Mouse (Mus musculus): ENCODE data around the gene Fbxo34. TPM values are rescaled to one million over a fixed set of nuclear protein-coding genes. Genes with fewer than 3 reads are reported as not detected.
"Not testable (repeated sequence)": the region's sequence is repeated elsewhere in the genome, so short reads cannot be mapped to it uniquely, and the experiment has no call there.

Fbxo34 gene
- 19.7 and 22.0 TPM in 2 replicates for polyA plus RNA-seq (2015; fragmentation: Nextera tagmentation; extraction: Ambion mirVana)

GRCm38 (mm10) chr14:47450121-47450520, at the start of gene Fbxo34:
Fbxo34 (plus strand) TSS chr14:47450421.
- not testable (repeated sequence) for H3K4me1 ChIP-seq (replicated peaks; ENCODE audit: control insufficient read depth, insufficient read depth, low read length); ATAC-seq; H3K9me3 ChIP-seq (ENCODE audit: control insufficient read depth); H3K4me2 ChIP-seq (replicated peaks; ENCODE audit: low read depth); H3K4me3 ChIP-seq (ENCODE audit: low read depth, low read length); H3K27me3 ChIP-seq (replicated peaks; ENCODE audit: control insufficient read depth, insufficient read depth, low read length); H3K27ac ChIP-seq (ENCODE audit: low read depth, low read length); H3K36me3 ChIP-seq (ENCODE audit: control insufficient read depth, insufficient read depth); H3K9ac ChIP-seq (ENCODE audit: low read depth, low read length)
- WGBS: 81% methylated on average over 2 of the region's 5 CpGs

- Histone ChIP-seq H3K27ac (ENCODE audit: low read depth, low read length) (no peak overlapping the region), H3K27me3 (replicated peaks; ENCODE audit: control insufficient read depth, insufficient read depth, low read length) (no peaks in the 10 kb centered on the region), H3K4me2 (replicated peaks; ENCODE audit: low read depth) (no peak overlapping the region), H3K9me3 (ENCODE audit: control insufficient read depth) (no peaks in the 10 kb centered on the region), H3K4me1 (replicated peaks; ENCODE audit: control insufficient read depth, insufficient read depth, low read length) (no peaks in the 10 kb centered on the region), H3K36me3 (ENCODE audit: control insufficient read depth, insufficient read depth) (peaks cover 44% of the 10 kb centered on the region), H3K9ac (ENCODE audit: low read depth, low read length) (no peak overlapping the region), H3K4me3 (ENCODE audit: low read depth, low read length) (no peak overlapping the region)
- no peak for TF ChIP-seq CTCF (IDR thresholded peaks at IDR 0.05; ENCODE audit: low read depth)
- WGBS: 88% methylated on average over 8 of the region's 8 CpGs
- ATAC-seq: no peak
Observed at GRCm38 (mm10) chr14:47402735-47403134, 47.5 kb upstream of the Fbxo34 start.

GRCm38 (mm10) chr14:47406000-47406399, 44.2 kb upstream of the Fbxo34 start:
- Histone ChIP-seq H3K4me3 (ENCODE audit: low read depth, low read length) (no peak overlapping the region), H3K4me1 (replicated peaks; ENCODE audit: control insufficient read depth, insufficient read depth, low read length) (no peaks in the 10 kb centered on the region), H3K4me2 (replicated peaks; ENCODE audit: low read depth) (no peak overlapping the region), H3K27ac (ENCODE audit: low read depth, low read length) (no peak overlapping the region), H3K36me3 (ENCODE audit: control insufficient read depth, insufficient read depth) (peaks cover 50% of the 10 kb centered on the region), H3K9me3 (ENCODE audit: control insufficient read depth) (no peaks in the 10 kb centered on the region), H3K9ac (ENCODE audit: low read depth, low read length) (no peak overlapping the region), H3K27me3 (replicated peaks; ENCODE audit: control insufficient read depth, insufficient read depth, low read length) (no peaks in the 10 kb centered on the region)
- WGBS: 71% methylated on average over 9 of the region's 9 CpGs
- TF ChIP-seq CTCF (IDR thresholded peaks at IDR 0.05; ENCODE audit: low read depth): no peak
- ATAC-seq: no peak

- Histone ChIP-seq H3K4me1 (replicated peaks; ENCODE audit: control insufficient read depth, insufficient read depth, low read length) (no peaks in the 10 kb centered on the region), H3K27me3 (replicated peaks; ENCODE audit: control insufficient read depth, insufficient read depth, low read length) (no peaks in the 10 kb centered on the region), H3K9ac (ENCODE audit: low read depth, low read length) (0 out of 2 replicates have a peak overlapping the region, but pooled peaks have one; percentile 4), H3K4me3 (ENCODE audit: low read depth, low read length) (peak overlapping the region; percentile 53), H3K36me3 (ENCODE audit: control insufficient read depth, insufficient read depth) (peaks cover 22% of the 10 kb centered on the region; the same call in 1 of the 2 replicates), H3K9me3 (ENCODE audit: control insufficient read depth) (no peaks in the 10 kb centered on the region), H3K27ac (ENCODE audit: low read depth, low read length) (no peak overlapping the region), H3K4me2 (replicated peaks; ENCODE audit: low read depth) (peak overlapping the region; percentile 66)
- TF ChIP-seq CTCF (IDR thresholded peaks at IDR 0.05; ENCODE audit: low read depth): no peak
- WGBS: 18% methylated on average over 3 of the region's 3 CpGs
- ATAC-seq: peak; percentile 31; the same call in 1 of the 2 replicates
Observed at GRCm38 (mm10) chr14:47417346-47417745, 32.9 kb upstream of the Fbxo34 start.

- Histone ChIP-seq H3K4me2 (replicated peaks; ENCODE audit: low read depth) (peak within 1 kb of the TSS; percentile 66), H3K4me1 (replicated peaks; ENCODE audit: control insufficient read depth, insufficient read depth, low read length) (no peaks in the 10 kb centered on the region), H3K27ac (ENCODE audit: low read depth, low read length) (no peak within 1 kb of the TSS), H3K9me3 (ENCODE audit: control insufficient read depth) (no peaks in the 10 kb centered on the region), H3K27me3 (replicated peaks; ENCODE audit: control insufficient read depth, insufficient read depth, low read length) (no peaks in the 10 kb centered on the region), H3K9ac (ENCODE audit: low read depth, low read length) (peak within 1 kb of the TSS; percentile 35; the same call in 1 of the 2 replicates), H3K4me3 (ENCODE audit: low read depth, low read length) (peak within 1 kb of the TSS; percentile 53), H3K36me3 (ENCODE audit: control insufficient read depth, insufficient read depth) (peaks cover 19% of the 10 kb centered on the region; the same call in 1 of the 2 replicates)
- ATAC-seq: peak; percentile 95
- peak; percentile 37 for TF ChIP-seq CTCF (IDR thresholded peaks at IDR 0.05; ENCODE audit: low read depth)
- WGBS: 2% methylated on average over 35 of the region's 36 CpGs
Observed at GRCm38 (mm10) chr14:47417775-47418665, 32.2 kb upstream of the Fbxo34 start, which contains the start of gene Dlgap5. Dlgap5 (minus strand) TSS chr14:47418407.

- Histone ChIP-seq H3K27me3 (replicated peaks; ENCODE audit: control insufficient read depth, insufficient read depth, low read length) (no peaks in the 10 kb centered on the region), H3K36me3 (ENCODE audit: control insufficient read depth, insufficient read depth) (peaks cover 19% of the 10 kb centered on the region; the same call in 1 of the 2 replicates), H3K27ac (ENCODE audit: low read depth, low read length) (no peak overlapping the region), H3K4me2 (replicated peaks; ENCODE audit: low read depth) (peak overlapping the region; percentile 66), H3K9me3 (ENCODE audit: control insufficient read depth) (no peaks in the 10 kb centered on the region), H3K9ac (ENCODE audit: low read depth, low read length) (no peak overlapping the region), H3K4me1 (replicated peaks; ENCODE audit: control insufficient read depth, insufficient read depth, low read length) (no peaks in the 10 kb centered on the region), H3K4me3 (ENCODE audit: low read depth, low read length) (peak overlapping the region; percentile 53)
- WGBS: 27% methylated on average over 5 of the region's 5 CpGs
- TF ChIP-seq CTCF (IDR thresholded peaks at IDR 0.05; ENCODE audit: low read depth): no peak
- no peak for ATAC-seq
Observed at GRCm38 (mm10) chr14:47418666-47418991, 31.6 kb upstream of the Fbxo34 start.

All from intestine, postnatal 0 days (tissue).